Mouse (Mus musculus): ENCODE measurements around the gene Ppy. TPM values are rescaled to one million over a fixed set of nuclear protein-coding genes. Genes with fewer than 3 reads are reported as not detected.

Ppy gene
- total and polyA plus RNA-seq, 3 experiments = not detected

GRCm38 (mm10) chr11:102063076-102063475 lies 38.0 kb downstream of the Ppy start:
- Histone ChIP-seq H3K27me3 (ENCODE audit: control insufficient read depth in 1 of 2, insufficient read depth in 2 of 2, low read length in 2 of 2) (no peaks in the 10 kb centered on the region), H3K4me3 (ENCODE audit: control insufficient read depth in 1 of 2, insufficient read depth in 1 of 2, low read depth in 2 of 2, low read length in 2 of 2) (no peak overlapping the region), H3K27ac (ENCODE audit: control insufficient read depth, low read depth, low read length) (no peak overlapping the region), H3K9me3 (replicated peaks; ENCODE audit: insufficient read depth, low read length) (no peaks in the 10 kb centered on the region), H3K36me3 (ENCODE audit: control insufficient read depth in 1 of 2, insufficient read depth in 2 of 2, low read length in 2 of 2) (no peaks in the 10 kb centered on the region; a peak in 2 of 4 replicates), H3K4me1 (ENCODE audit: control insufficient read depth in 1 of 2, insufficient read depth in 2 of 2, low read length in 2 of 2) (no peaks in the 10 kb centered on the region), H3K79me2 (ENCODE audit: control insufficient read depth, insufficient read depth, low read length, poor library complexity) (no peaks in the 10 kb centered on the region), H3K9ac (ENCODE audit: control insufficient read depth, low read depth, low read length, poor library complexity, severe bottlenecking) (no peak overlapping the region)
- DNase-seq (ENCODE audit: low read depth, low spot score) = no peak
- TF ChIP-seq HCFC1 (IDR thresholded peaks at IDR 0.05; ENCODE audit: low read depth, low read length) = no peak
- TF ChIP-seq CHD1 (IDR thresholded peaks at IDR 0.05; ENCODE audit: low read depth, low read length) = no peak
- TF ChIP-seq ELF1 (IDR thresholded peaks at IDR 0.05; ENCODE audit: low read depth, low read length) = no peak
- no peak for TF ChIP-seq MAFK (IDR thresholded peaks at IDR 0.05; ENCODE audit: borderline replicate concordance, low read depth, low read length)
- no peak for TF ChIP-seq ZNF384 (IDR thresholded peaks at IDR 0.05; ENCODE audit: low read depth, low read length)
- no peak for TF ChIP-seq SIN3A (IDR thresholded peaks at IDR 0.05; ENCODE audit: low read length)
- no peak for TF ChIP-seq POLR2AphosphoS2 (IDR thresholded peaks at IDR 0.05; ENCODE audit: low read length)
- TF ChIP-seq RCOR1 (IDR thresholded peaks at IDR 0.05; ENCODE audit: low read depth, low read length) = no peak
- TF ChIP-seq MEF2A (IDR thresholded peaks at IDR 0.05; ENCODE audit: extremely low read depth, insufficient replicate concordance, low read depth, low read length, poor library complexity, severe bottlenecking) = no peak
- no peak for TF ChIP-seq POLR2AphosphoS5 (IDR thresholded peaks at IDR 0.05; ENCODE audit: borderline replicate concordance, low read depth, low read length)
- TF ChIP-seq NELFE (IDR thresholded peaks at IDR 0.05; ENCODE audit: low read depth, low read length) = no peak
- no peak for TF ChIP-seq MAZ (IDR thresholded peaks at IDR 0.05; ENCODE audit: low read depth, low read length)
- TF ChIP-seq ZMIZ1 (IDR thresholded peaks at IDR 0.05; ENCODE audit: low read depth, low read length) = no peak
- no peak for TF ChIP-seq BHLHE40 (IDR thresholded peaks at IDR 0.05; ENCODE audit: borderline replicate concordance, low read depth, low read length)
- no peak for TF ChIP-seq SMC3 (IDR thresholded peaks at IDR 0.05; ENCODE audit: low read depth, low read length)
- no peak for TF ChIP-seq MXI1 (IDR thresholded peaks at IDR 0.05; ENCODE audit: low read depth, low read length)
- no peak for TF ChIP-seq TAL1 (IDR thresholded peaks at IDR 0.05; ENCODE audit: low read length)
- TF ChIP-seq CTCF (IDR thresholded peaks at IDR 0.05 in 2 of 3, conservative IDR thresholded peaks at IDR 0.05 in 1 of 3; ENCODE audit: control insufficient read depth in 1 of 3, insufficient read depth in 1 of 3, low read depth in 2 of 3, low read length in 3 of 3, poor library complexity in 1 of 3, severe bottlenecking in 1 of 3) = no peak

- no peaks in the 10 kb centered on the region for H3K9me3 ChIP-seq (replicated peaks; ENCODE audit: insufficient read depth, low read length)
- H3K79me2 ChIP-seq (ENCODE audit: control insufficient read depth, insufficient read depth, low read length, poor library complexity) = no peaks in the 10 kb centered on the region
- H3K27me3 ChIP-seq (ENCODE audit: control insufficient read depth in 1 of 2, insufficient read depth in 2 of 2, low read length in 2 of 2) = no peaks in the 10 kb centered on the region
- H3K9ac ChIP-seq (ENCODE audit: control insufficient read depth, low read depth, low read length, poor library complexity, severe bottlenecking) = no peak overlapping the region
- TF ChIP-seq CTCF (IDR thresholded peaks at IDR 0.05 in 2 of 3, conservative IDR thresholded peaks at IDR 0.05 in 1 of 3; ENCODE audit: control insufficient read depth in 1 of 3, insufficient read depth in 1 of 3, low read depth in 2 of 3, low read length in 3 of 3, poor library complexity in 1 of 3, severe bottlenecking in 1 of 3) (no peak), RAD21 (IDR thresholded peaks at IDR 0.05; ENCODE audit: low read depth, low read length) (no peak), MYC (IDR thresholded peaks at IDR 0.05; ENCODE audit: low read depth, low read length) (no peak), MEF2A (IDR thresholded peaks at IDR 0.05; ENCODE audit: extremely low read depth, insufficient replicate concordance, low read depth, low read length, poor library complexity, severe bottlenecking) (no peak), ZMIZ1 (IDR thresholded peaks at IDR 0.05; ENCODE audit: low read depth, low read length) (no peak), SIN3A (IDR thresholded peaks at IDR 0.05; ENCODE audit: low read length) (no peak), NRF1 (IDR thresholded peaks at IDR 0.05; ENCODE audit: insufficient read depth, low read depth, low read length, poor library complexity, severe bottlenecking) (no peak), ZNF384 (IDR thresholded peaks at IDR 0.05; ENCODE audit: low read depth, low read length) (no peak), JUND (IDR thresholded peaks at IDR 0.05; ENCODE audit: low read depth, low read length) (no peak), GATA1 (IDR thresholded peaks at IDR 0.05; ENCODE audit: low read depth, low read length) (no peak), MXI1 (IDR thresholded peaks at IDR 0.05; ENCODE audit: low read depth, low read length) (no peak)
- H3K27ac ChIP-seq (ENCODE audit: control insufficient read depth, low read depth, low read length) = no peak overlapping the region
- no peak overlapping the region for H3K4me3 ChIP-seq (ENCODE audit: control insufficient read depth in 1 of 2, insufficient read depth in 1 of 2, low read depth in 2 of 2, low read length in 2 of 2)
- no peak for DNase-seq (ENCODE audit: low read depth, low spot score)
- no peaks in the 10 kb centered on the region for H3K4me1 ChIP-seq (ENCODE audit: control insufficient read depth in 1 of 2, insufficient read depth in 2 of 2, low read length in 2 of 2)
- H3K36me3 ChIP-seq (ENCODE audit: control insufficient read depth in 1 of 2, insufficient read depth in 2 of 2, low read length in 2 of 2) = no peaks in the 10 kb centered on the region; a peak in 2 of 4 replicates
Measured at GRCm38 (mm10) chr11:102061941-102062473, 39.1 kb downstream of the Ppy start.

Measured in MEL (cell line).